Mouse (Mus musculus) ES-E14 (cell line): ENCODE measurements around the gene Ccdc36.

Experiments used
- HCFC1 ChIP-seq: IDR thresholded peaks from 2 replicates; pipeline ENCODE4 v1.6.1; 2012; ENCODE audit warnings: low read length, inconsistent platforms, borderline replicate concordance; ENCODE audit not compliant: insufficient read depth
- MAFK ChIP-seq: IDR thresholded peaks from 2 replicates; pipeline ENCODE4 v1.6.1; 2014; ENCODE audit warnings: mild to moderate bottlenecking, low read depth, low read length, inconsistent platforms; ENCODE audit not compliant: insufficient read depth
- ZNF384 ChIP-seq: IDR thresholded peaks from 2 replicates; pipeline ENCODE4 v1.6.1; 2012; ENCODE audit warnings: low read depth, low read length, inconsistent platforms

DNA sequence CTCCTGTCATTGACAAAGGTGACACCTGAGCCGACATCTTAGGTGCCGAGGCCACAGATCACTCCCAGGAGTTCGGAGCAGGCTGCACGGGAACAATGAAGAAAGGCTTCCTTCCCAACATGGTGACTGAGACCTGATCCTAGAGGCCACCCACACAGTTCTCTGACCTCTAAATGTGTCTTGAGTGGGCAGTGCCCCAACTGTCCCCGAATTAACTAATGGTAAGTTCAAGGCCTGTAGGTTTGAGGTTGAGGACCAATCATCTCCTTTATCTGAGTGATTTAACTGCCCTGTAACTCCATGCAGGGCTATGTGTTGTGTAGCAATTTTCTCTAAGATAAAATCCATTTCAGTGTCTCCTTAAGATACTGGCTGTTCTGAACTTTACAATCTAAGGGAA, 41.1 kb upstream of the Ccdc36 start:
- TF ChIP-seq ZNF384 (no peak), MAFK (no peak), HCFC1 (no peak)
